Mouse (Mus musculus): ENCODE measurements around the gene Agpat3. TPM values are rescaled to one million over a fixed set of nuclear protein-coding genes. Genes with fewer than 3 reads are reported as not detected.
A peak's percentile ranks its signal among the peaks of the same experiment; 100 is the strongest.

Gene Agpat3
- polyA plus RNA-seq, 1 experiment from 2014 or later = 69.9 TPM

DNA sequence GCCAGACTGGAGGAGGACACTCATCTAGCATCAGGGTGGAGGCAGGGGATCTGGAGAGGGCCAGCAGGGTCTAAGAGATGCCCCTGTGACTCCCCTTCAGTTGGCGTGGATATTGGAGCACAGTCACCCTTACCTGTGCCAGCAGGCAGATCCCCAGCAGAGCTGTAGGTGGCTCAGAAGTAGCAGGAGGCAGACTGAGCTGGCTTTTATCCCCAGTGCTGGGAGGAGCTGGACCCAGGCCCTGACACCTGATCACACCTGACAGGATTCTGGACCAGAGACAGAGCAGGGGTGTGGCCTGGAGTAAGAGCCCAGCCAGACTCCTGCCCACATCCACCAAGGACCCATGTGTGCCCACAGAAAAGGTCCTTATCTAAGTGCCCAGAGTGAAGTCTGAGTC, 31.8 kb downstream of the Agpat3 start:
- Histone ChIP-seq H3K27ac (replicated peaks) (no peak overlapping the region), H3K27me3 (ENCODE audit: control insufficient read depth, insufficient read depth, low read length) (no peaks in the 10 kb centered on the region), H3K4me2 (replicated peaks; ENCODE audit: low read depth) (no peak overlapping the region), H3K36me3 (ENCODE audit: control insufficient read depth, insufficient read depth, low read length) (no peaks in the 10 kb centered on the region), H3K4me1 (replicated peaks; ENCODE audit: control insufficient read depth, insufficient read depth) (no peaks in the 10 kb centered on the region), H3K9ac (ENCODE audit: low read length) (no peak overlapping the region), H3K4me3 (ENCODE audit: low read depth, low read length) (no peak overlapping the region), H3K9me3 (ENCODE audit: control insufficient read depth, low read length) (no peaks in the 10 kb centered on the region)
- DNase-seq (ENCODE audit: low spot score) = no peak
- no peak for ATAC-seq (ENCODE audit: low FRiP score, low TSS enrichment)
- TF ChIP-seq CTCF (IDR thresholded peaks at IDR 0.05; ENCODE audit: low read depth) (no peak), EP300 (optimal IDR thresholded peaks at IDR 0.05) (no peak)
- 73% methylated on average over 1 of the region's 1 CpGs for WGBS

DNA sequence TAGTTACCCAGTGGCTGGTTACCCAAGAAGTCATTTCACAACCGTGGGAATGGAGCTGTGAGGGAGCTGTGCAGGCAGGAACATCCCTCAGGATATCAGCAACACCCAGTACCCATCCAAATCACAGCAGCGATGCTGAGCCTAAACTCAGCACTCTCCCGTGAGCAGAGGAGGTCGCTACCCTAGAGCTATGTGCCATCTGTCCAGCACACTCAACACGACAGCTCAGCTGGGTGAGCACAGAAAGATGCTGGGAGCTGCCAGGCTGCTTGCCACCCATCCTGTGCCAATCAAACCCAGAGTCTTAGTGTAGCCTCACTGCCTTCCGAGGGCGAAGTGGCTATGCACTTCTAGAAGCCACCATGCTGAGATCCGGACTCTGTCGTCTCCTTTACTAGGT, 32.3 kb downstream of the Agpat3 start:
- Histone ChIP-seq H3K4me3 (ENCODE audit: low read depth, low read length) (no peak overlapping the region), H3K27ac (replicated peaks) (no peak overlapping the region), H3K9me3 (ENCODE audit: control insufficient read depth, low read length) (no peaks in the 10 kb centered on the region), H3K4me1 (replicated peaks; ENCODE audit: control insufficient read depth, insufficient read depth) (no peaks in the 10 kb centered on the region), H3K27me3 (ENCODE audit: control insufficient read depth, insufficient read depth, low read length) (no peaks in the 10 kb centered on the region), H3K9ac (ENCODE audit: low read length) (no peak overlapping the region), H3K36me3 (ENCODE audit: control insufficient read depth, insufficient read depth, low read length) (no peaks in the 10 kb centered on the region), H3K4me2 (replicated peaks; ENCODE audit: low read depth) (no peak overlapping the region)
- no peak for DNase-seq (ENCODE audit: low spot score)
- no peak for TF ChIP-seq CTCF (IDR thresholded peaks at IDR 0.05; ENCODE audit: low read depth)
- 84% methylated on average over 9 of the region's 9 CpGs for WGBS
- ATAC-seq (ENCODE audit: low FRiP score, low TSS enrichment) = no peak

DNA sequence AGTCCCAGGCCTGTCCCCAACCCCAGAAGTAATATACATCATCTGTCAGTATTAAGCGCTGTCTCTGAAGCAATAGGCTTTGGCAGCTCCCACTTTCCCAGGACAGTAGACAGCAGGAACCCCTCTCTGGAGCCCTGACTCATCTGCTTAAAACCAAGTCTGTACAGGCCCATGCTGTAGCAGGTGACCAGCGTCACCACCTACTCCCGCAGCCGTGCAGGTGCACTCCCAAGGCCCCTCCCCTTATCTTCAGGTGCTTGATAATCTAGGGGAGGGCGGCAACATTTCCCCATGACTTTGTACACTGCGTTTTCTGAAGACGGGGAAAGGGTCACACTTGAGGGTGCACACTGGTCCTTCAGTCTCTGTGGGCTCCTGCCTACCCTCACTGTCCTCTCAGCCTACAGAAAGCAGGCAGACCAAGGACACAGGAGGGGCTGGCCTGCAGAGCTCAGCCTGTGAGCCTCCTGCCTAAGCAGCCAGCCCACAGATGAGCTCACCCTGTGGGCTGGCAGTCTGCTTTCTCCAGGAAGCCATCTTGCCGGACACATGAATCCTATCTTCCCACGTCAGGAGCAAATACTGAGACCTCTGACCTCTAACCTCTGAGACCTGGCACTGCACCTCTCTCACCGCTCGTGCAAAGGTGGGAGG, 34.9 kb downstream of the Agpat3 start:
- 60% methylated on average over 11 of the region's 11 CpGs for WGBS
- no peak overlapping the region for H3K4me3 ChIP-seq (ENCODE audit: low read depth, low read length)
- DNase-seq (ENCODE audit: low spot score) (peak; percentile 57), ATAC-seq (ENCODE audit: low FRiP score, low TSS enrichment) (peak; percentile 84)
- no peaks in the 10 kb centered on the region; the same call in 1 of the 2 replicates for H3K36me3 ChIP-seq (ENCODE audit: control insufficient read depth, insufficient read depth, low read length)
- H3K27me3 ChIP-seq (ENCODE audit: control insufficient read depth, insufficient read depth, low read length) = no peaks in the 10 kb centered on the region
- H3K4me1 ChIP-seq (replicated peaks; ENCODE audit: control insufficient read depth, insufficient read depth) = 0 out of 2 replicates have a peak, but pooled peaks cover 2% of the 10 kb centered on the region
- 0 out of 2 replicates have a peak overlapping the region, but pooled peaks have one; percentile 8 for H3K4me2 ChIP-seq (replicated peaks; ENCODE audit: low read depth)
- no peak overlapping the region for H3K9ac ChIP-seq (ENCODE audit: low read length)
- TF ChIP-seq EP300 (optimal IDR thresholded peaks at IDR 0.05) (no peak), CTCF (IDR thresholded peaks at IDR 0.05; ENCODE audit: low read depth) (no peak)
- peak overlapping the region; percentile 18; the same call in 1 of the 2 replicates for H3K27ac ChIP-seq (replicated peaks)
- H3K9me3 ChIP-seq (ENCODE audit: control insufficient read depth, low read length) = no peaks in the 10 kb centered on the region

DNA sequence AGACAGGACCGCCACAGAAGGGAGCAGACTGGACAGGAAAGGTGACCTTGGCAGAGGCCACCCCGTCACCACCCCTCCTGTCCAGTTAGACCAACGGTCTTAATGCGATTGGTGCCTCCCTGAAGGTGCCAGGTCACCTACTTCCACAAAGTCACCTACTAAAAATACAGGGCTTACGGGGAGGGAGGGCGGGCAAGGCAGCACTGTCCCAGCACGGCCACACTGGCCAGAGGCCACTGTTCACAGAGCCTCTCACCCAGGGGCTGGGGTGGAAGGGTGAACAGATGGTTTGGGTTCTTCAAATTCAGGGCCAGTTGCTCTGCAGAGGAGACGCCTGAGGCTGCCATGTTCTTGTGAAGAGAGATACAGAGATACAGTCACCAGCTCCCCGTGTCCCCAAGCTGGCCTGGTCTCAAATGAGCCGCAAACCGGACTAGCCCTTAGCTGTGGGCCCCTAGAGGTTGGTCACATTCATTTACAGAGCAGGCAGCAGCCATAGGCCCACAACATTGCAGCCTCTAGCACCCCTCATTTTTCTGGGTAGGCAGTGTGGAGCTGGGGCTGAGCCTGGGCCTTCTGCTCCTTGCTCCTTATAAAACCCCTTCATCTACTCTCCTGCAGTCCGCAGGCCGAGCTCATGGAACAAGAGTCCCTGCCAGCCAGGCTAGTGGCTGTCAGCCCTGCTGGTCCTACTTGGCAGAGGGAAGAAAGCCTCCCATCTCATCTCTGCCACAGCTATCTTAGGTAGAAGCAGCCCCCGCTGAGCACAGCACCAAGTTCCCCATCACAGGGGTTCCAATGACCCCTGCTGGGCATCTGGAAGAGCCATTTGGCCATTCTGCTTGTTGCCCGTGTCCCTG, 35.8 kb downstream of the Agpat3 start:
- Histone ChIP-seq H3K27ac (replicated peaks) (no peak overlapping the region), H3K4me3 (ENCODE audit: low read depth, low read length) (no peak overlapping the region), H3K9ac (ENCODE audit: low read length) (no peak overlapping the region), H3K4me1 (replicated peaks; ENCODE audit: control insufficient read depth, insufficient read depth) (peaks cover 8% of the 10 kb centered on the region; the same call in 1 of the 2 replicates), H3K27me3 (ENCODE audit: control insufficient read depth, insufficient read depth, low read length) (no peaks in the 10 kb centered on the region), H3K4me2 (replicated peaks; ENCODE audit: low read depth) (no peak overlapping the region), H3K36me3 (ENCODE audit: control insufficient read depth, insufficient read depth, low read length) (no peaks in the 10 kb centered on the region; the same call in 1 of the 2 replicates), H3K9me3 (ENCODE audit: control insufficient read depth, low read length) (no peaks in the 10 kb centered on the region)
- no peak for ATAC-seq (ENCODE audit: low FRiP score, low TSS enrichment)
- DNase-seq (ENCODE audit: low spot score) = no peak
- TF ChIP-seq EP300 (optimal IDR thresholded peaks at IDR 0.05) (no peak), CTCF (IDR thresholded peaks at IDR 0.05; ENCODE audit: low read depth) (no peak)
- 88% methylated on average over 15 of the region's 15 CpGs for WGBS

DNA sequence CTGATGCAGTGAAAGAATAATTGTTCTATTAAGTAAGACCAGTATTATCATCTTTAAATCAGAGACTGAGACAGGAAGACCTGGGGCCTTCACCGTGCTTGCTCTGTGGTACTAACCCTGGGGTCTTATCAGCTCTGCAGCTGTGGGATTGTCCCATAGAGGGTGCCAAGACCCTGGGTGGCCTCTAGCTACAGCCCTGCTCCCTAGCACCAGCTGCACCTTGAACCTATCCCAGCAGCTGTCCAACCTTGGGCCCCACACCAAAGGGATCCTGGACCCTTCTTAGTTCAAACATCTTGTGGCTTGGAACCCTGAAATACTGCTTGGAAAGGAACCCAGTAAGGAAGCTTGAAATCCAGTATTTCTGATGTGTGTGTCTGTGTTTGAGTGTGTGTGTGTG, 37.1 kb downstream of the Agpat3 start:
- WGBS = 65% methylated on average over 1 of the region's 1 CpGs
- H3K4me1 ChIP-seq (replicated peaks; ENCODE audit: control insufficient read depth, insufficient read depth) = peaks cover 8% of the 10 kb centered on the region; the same call in 1 of the 2 replicates
- ATAC-seq (ENCODE audit: low FRiP score, low TSS enrichment) = no peak
- TF ChIP-seq EP300 (optimal IDR thresholded peaks at IDR 0.05) (no peak), CTCF (IDR thresholded peaks at IDR 0.05; ENCODE audit: low read depth) (no peak)
- H3K9ac ChIP-seq (ENCODE audit: low read length) = no peak overlapping the region
- no peak for DNase-seq (ENCODE audit: low spot score)
- no peak overlapping the region for H3K4me2 ChIP-seq (replicated peaks; ENCODE audit: low read depth)
- no peak overlapping the region for H3K4me3 ChIP-seq (ENCODE audit: low read depth, low read length)
- H3K27ac ChIP-seq (replicated peaks) = no peak overlapping the region
- H3K9me3 ChIP-seq (ENCODE audit: control insufficient read depth, low read length) = no peaks in the 10 kb centered on the region
- H3K36me3 ChIP-seq (ENCODE audit: control insufficient read depth, insufficient read depth, low read length) = no peaks in the 10 kb centered on the region; the same call in 1 of the 2 replicates
- H3K27me3 ChIP-seq (ENCODE audit: control insufficient read depth, insufficient read depth, low read length) = no peaks in the 10 kb centered on the region
